Mouse (Mus musculus) gastrocnemius, postnatal 4 days (tissue): ENCODE results near the gene Poc5. TPM values are rescaled to one million over a fixed set of nuclear protein-coding genes. Genes with fewer than 3 reads are reported as not detected.

Experiments
- DNase-seq, 2 experiments: peaks; one replicate each; pipeline ENCODE4 v3.0.0; 2021 to 2022; ENCODE audit warnings: low spot score in 2 of 2, mixed read lengths in 2 of 2
- long read RNA-seq, 2 experiments: library from polyadenylated mRNA; stranded (forward); transcript quantifications; one replicate each; pipeline ENCODE4 v2.0.0; 2021
- total RNA-seq, 2 experiments: library from RNA; stranded (reverse); gene quantifications; 2 replicates each; pipeline ENCODE4 v1.2.3; 2021

Gene Poc5
- 10 to 100 TPM; 12.5 to 16.3 TPM for total RNA-seq
- long read RNA-seq, experiment 1, full-length matches to known transcripts, result 19 of 21 reads
- long read RNA-seq, experiment 1, partial matches to known transcripts, result 0 of 21 reads
- long read RNA-seq, experiment 1, other reads (novel, unspliced or antisense), result 2 of 21 reads
- long read RNA-seq, experiment 2, full-length matches to known transcripts, result 14 of 21 reads
- long read RNA-seq, experiment 2, partial matches to known transcripts, result 1 of 21 reads
- long read RNA-seq, experiment 2, other reads (novel, unspliced or antisense), result 6 of 21 reads

DNA sequence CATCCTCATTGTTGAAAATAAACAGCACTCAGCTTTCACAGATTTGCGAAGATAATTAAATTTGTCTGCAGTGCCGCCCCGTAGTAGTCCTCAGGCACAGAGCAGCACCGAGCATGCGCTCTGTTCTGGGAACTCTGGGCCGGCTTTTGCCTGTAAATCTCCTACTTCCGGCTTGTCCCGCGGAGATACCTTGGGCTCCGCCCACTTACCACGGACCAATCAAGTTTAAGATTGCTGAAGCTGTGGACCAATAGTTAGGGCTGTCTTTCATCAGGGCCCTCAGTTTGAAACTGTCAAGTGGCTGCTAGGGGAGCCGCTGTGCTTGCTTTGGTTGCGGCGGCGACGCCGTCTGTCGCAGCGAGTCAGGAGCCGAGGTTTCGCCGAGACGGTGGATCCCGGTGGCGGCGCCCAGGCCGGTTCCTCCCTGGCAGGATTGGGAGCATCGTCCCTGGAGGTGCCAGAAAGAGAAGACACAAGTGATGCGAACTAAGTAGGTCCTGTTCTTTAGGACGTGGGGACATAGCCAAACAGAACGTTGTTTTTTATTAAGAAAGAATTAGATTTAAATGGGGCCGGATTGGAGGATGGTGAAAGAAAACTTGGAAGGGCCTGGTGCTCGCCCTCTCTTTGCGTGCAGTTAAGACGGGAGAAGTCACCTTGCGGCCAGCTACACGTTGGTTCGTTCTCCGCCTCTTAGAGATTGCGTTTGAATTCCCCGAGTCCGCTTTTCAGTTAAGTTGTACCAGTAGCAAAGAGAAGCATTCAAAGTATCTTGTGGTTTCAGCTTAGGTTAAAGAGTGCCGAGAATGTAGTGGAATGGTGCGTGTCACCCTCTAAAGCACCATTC lies at the start of gene Poc5:
Gene Poc5 (plus strand): TSS at position 253 of the 847 bp plus-strand sequence.
- DNase-seq, result peak; percentile 90 to 97

DNA sequence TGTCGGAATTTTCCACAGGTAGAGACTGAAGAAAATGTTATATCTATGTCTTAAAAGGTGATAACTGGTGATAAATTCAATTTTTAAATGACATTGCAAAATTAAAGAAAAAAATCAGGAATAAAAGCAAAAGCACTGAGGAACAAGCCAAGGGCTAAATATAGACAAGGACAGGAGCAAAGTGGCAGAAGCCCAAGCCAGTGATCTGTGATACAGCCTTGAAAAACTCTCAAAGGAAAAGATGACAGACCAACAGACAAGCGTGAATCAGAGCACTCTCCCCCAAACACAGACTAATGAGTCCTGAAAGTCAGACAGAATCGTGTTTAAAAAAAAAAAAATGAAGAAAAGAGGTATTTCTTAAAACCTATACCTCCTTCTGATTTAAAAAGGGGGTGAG lies 46.6 kb upstream of the Poc5 start:
- no peak for DNase-seq

DNA sequence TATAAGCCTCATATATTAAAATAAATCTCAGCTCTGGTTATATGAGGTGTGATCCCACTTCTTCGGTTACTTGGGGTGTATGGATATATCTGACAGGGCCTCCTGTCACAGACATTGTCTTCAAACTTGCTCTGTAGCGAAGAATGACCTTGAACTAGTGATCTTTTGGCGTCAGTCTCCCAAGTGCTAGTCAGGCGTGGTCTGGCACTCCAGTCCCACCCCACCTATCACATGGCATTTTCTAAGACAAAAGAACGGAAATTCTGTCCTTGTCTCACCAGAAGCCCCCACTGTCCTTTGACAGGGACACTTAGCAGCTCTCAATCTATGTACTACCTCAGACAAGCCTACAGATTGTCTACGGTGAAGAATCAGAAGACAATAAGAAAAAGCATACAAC lies 43.3 kb upstream of the Poc5 start:
- no peak for DNase-seq

GRCm38 (mm10) chr13:96346581-96346980 lies 41.5 kb upstream of the Poc5 start:
- no peak for DNase-seq

GRCm38 (mm10) chr13:96350207-96350606 lies 37.9 kb upstream of the Poc5 start:
- no peak for DNase-seq

DNA sequence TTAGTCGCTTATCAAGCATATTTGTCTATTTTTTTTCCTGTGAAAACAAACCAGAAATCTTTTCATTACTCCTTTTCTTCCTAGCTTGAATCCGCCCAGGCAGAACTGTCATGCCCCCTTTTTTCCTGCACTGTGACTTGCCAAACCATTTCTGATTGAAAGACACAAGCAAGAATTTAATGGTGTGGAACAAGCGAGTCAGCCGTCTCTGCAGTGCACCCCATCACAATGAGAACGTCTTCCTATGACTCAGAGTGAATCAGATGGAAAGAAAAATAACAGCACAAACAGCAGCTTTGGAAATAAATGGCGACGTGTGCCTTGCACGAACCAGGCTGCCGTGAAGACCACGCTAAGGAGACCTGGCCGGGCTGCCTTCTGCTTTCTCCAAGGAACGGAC lies 36.8 kb upstream of the Poc5 start:
- no peak for DNase-seq

- no peak for DNase-seq
Observed at GRCm38 (mm10) chr13:96375519-96375918, 12.6 kb upstream of the Poc5 start.

- peak; percentile 41 to 66 for DNase-seq
Observed at GRCm38 (mm10) chr13:96376871-96377270, 11.2 kb upstream of the Poc5 start.

GRCm38 (mm10) chr13:96377883-96378282 lies 10.2 kb upstream of the Poc5 start:
- DNase-seq, result no peak

GRCm38 (mm10) chr13:96389301-96389700 lies 1.2 kb downstream of the Poc5 start:
- DNase-seq, result no peak

DNA sequence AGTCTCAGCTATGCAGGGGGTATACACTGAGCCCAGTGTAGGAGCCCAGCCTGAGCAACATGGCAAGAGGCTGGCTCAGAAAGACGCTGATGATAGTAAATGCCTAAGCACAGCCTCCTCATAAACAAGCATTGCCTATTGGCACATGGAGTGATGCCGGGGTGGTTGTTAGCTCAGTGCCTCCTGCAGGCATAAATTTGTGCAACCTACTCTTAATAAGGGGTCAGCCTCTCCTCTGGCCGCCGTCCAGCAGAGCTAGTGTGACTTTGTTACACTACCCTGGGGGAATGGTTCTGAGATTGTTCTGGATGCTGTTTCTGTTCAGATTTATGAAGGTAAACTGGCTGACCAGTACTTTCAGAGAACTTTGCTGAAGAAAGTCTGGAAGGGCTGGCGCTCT lies 13.2 kb downstream of the Poc5 start:
- DNase-seq, result no peak

GRCm38 (mm10) chr13:96405518-96405917 lies 17.4 kb downstream of the Poc5 start:
- DNase-seq, result no peak

DNA sequence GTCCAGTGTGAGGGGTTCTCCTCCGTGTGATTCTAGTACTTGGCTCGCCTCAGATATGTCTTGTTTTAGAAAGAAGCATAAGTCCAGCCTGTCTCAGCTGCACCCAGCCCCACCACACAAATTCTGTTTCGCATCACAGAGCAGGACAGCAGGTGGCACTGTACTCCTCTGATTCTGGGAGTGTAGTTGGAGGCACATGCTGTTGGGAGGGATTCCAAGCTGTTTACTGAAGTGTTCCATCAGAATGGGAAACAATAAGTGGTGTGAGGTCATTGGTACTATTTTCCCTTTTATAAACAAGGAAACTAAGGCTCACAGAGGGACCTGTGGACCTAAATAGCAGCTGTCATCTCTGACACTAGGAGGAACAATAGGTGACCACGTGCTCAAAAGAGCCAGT lies 18.9 kb downstream of the Poc5 start:
- DNase-seq, result no peak

DNA sequence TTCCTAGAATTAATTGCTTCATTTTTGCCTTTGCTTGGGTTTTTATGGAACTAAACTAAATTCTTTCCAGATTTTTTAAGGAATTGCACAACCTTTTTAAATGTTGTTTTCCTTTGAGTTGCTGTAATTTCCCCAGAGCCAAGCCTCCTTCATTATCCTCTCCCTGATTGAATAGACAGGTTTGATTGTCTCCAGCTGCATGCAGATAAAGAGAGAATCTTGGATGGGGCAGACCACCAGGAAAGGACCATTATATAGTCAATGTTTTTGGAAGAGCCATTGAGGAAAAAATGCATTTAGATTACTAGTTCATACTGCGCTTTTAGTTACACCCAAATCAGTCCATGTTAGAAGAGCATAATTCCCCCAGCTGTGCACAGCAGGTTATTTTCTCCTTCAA lies 20.7 kb downstream of the Poc5 start:
- no peak for DNase-seq

DNA sequence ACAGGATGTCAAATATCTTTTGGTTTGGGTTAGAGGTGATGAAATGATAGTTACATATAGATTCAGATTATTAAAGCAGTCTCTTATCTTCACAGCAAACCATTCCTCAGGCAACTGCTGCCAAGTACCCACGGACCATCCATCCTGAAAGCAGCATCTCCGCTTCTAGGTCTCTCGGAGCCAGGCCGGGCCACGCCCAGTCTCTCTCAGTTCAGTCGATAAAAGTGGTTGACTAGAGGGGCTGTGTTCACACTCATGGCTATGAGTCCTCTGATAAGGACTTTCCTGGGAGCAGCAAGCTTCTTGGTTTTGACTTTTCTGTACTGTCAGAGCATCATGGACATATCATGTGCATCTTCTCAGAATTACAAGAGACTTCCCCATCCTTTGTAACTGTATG lies 26.3 kb downstream of the Poc5 start:
- DNase-seq, result no peak

GRCm38 (mm10) chr13:96416380-96416779 lies 28.3 kb downstream of the Poc5 start:
- DNase-seq, result no peak

GRCm38 (mm10) chr13:96417261-96417813 lies 29.2 kb downstream of the Poc5 start:
- no peak for DNase-seq

- no peak for DNase-seq
Observed at GRCm38 (mm10) chr13:96418487-96418886, 30.4 kb downstream of the Poc5 start.

DNA sequence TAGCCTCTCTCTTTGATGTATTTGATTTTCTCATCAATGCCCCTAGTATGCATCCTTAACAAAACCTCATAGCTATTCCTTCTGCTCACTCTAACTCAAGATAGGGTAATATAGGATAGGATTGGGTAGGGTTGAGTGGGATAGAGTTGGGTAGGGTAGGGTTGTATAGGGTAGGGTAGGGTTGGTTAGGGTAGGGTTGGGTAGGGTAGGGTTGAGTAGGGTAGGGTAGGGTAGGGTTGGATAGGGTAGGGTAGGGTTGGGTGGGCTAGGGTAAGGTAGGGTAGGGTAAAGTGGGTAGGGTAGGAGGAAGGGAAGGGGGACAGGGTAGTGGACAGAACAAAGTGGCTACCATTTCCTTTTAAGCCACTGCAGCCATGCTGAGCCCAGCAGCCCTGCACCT lies 33.1 kb downstream of the Poc5 start:
- DNase-seq, result no peak

DNA sequence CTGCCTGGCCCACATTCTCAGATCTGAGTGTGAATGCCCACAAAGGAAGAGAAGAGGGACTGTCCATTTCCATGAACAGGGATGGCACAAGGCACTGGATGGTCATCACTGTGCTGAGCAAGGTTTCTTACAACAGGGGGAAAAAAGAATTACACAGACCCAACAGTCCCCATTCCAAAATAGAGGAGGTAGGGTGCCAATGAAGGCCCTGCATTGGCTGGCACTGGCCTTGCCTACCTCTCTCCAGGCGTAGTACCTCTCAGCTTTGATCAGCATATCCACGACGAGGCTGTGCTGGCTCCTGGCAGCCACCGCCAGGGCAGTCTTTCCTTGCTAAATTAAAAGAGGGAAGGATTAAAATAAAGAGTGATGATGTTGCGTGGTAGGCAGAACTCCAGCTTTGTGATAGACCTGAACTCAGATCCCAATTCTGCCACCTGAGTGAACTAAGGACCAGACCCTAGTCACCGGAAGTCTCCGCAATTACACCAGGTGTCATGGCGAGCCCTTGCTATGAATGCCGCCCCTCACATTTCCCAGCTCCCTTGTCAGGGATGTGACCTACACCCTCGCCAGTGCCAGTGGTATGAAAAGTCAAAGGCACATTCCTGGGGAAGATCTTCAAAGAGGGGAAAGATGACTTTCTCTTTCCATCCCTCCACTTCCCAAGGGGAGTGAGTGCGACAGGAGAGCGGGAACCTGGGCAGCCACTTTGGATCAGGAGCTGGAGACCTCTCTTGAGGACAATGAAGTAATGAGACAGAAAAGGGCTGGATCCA lies 36.6 kb downstream of the Poc5 start:
- DNase-seq, result no peak

DNA sequence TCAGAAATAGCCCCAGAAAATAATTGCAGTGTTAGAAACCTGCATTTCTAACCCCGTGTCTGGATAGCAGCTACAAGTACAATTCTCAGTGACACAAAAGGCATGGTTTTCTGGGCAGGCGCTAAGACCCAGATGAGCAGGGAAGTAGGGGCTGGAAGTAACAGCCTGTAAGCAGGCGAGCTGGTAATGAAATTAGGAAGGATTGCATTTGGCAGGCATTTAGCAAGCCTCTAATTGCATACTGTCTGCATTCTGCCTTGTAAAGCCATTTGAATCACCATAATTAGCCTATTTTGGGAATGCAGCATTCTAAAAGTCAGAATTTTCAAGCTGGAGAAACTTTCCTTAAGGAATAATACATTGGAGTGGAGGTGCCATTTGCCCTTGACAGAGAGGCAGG lies 38.0 kb downstream of the Poc5 start:
- no peak for DNase-seq

- DNase-seq, result no peak
Observed at GRCm38 (mm10) chr13:96428531-96428930, 40.4 kb downstream of the Poc5 start.
